Comparison of ENCODE assay signal across 22 mouse cellular contexts in the genomic region with DNA sequence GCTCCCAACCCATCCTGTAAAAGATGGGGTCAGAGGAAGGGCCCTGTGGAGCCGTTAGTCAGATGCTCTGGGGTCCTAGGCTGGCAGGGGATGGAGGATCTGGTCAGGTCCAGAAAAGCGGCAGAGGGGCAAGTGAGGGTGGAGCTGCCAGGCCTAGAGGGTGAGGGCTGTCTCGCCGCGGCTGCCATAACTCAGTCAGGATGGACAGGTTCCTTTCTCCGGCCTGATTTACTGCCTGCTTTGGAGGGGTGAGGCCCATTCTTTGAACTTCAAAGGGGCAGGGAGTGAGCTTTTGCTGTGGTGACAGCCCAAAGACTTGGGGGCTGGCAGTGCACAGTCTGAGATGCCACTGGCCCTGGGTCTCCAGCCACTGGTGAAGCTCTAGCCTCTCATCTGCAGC.
DNase-seq lines count a peak whose midpoint lies in the region; ATAC-seq lines count a peak whose summit lies in the region.
"Had no signal": no experiment of that assay in that cellular context is flagged by ENCODE, and none has a peak within 500 bp of the region (broad histone marks: within the 10 kb centered on the region; RNA-seq: fewer than 3 reads in every experiment).

No protein-coding gene starts in this region.

- ATAC-seq in forebrain, embryonic 12.5 days (ENCODE audit: low FRiP score) = no peak
- ATAC-seq in forebrain, embryonic 15.5 days (replicated peaks) = no peak
- no peak for ATAC-seq in midbrain, embryonic 13.5 days
- ATAC-seq in midbrain, embryonic 15.5 days (replicated peaks) = no peak
- ATAC-seq: CD4-positive, CD25-positive, alpha-beta regulatory T cell, adult 4 months; forebrain, postnatal 0 days; intestine, embryonic 15.5 days had no signal

- H3K36me3 ChIP-seq in forebrain, embryonic 12.5 days (replicated peaks) = no peaks in the 10 kb centered on the region
- no peaks in the 10 kb centered on the region for H3K36me3 ChIP-seq in forebrain, embryonic 15.5 days
- H3K36me3 ChIP-seq in midbrain, embryonic 13.5 days = no peaks in the 10 kb centered on the region
- no peaks in the 10 kb centered on the region for H3K36me3 ChIP-seq in midbrain, embryonic 15.5 days (replicated peaks)
- H3K36me3 ChIP-seq: intestine, embryonic 15.5 days; limb, embryonic 10.5 days; liver, embryonic 15.5 days; lung, embryonic 15.5 days had no signal

- peak overlapping the region; percentile 25; the same call in 1 of the 2 replicates for H3K27ac ChIP-seq in forebrain, embryonic 12.5 days
- H3K27ac ChIP-seq in forebrain, embryonic 15.5 days (replicated peaks) = no peak overlapping the region
- H3K27ac ChIP-seq in midbrain, embryonic 13.5 days = no peak overlapping the region
- no peak overlapping the region for H3K27ac ChIP-seq in midbrain, embryonic 15.5 days
- H3K27ac ChIP-seq: intestine, embryonic 15.5 days; limb, embryonic 10.5 days; liver, embryonic 15.5 days; lung, embryonic 15.5 days had no signal

- 53% methylated on average over 6 of the region's 6 CpGs for WGBS in forebrain, embryonic 12.5 days
- 35% methylated on average over 6 of the region's 6 CpGs for WGBS in forebrain, embryonic 15.5 days
- WGBS in midbrain, embryonic 13.5 days = 46% methylated on average over 6 of the region's 6 CpGs
- WGBS in midbrain, embryonic 15.5 days = 49% methylated on average over 6 of the region's 6 CpGs

- H3K27me3 ChIP-seq in forebrain, embryonic 12.5 days = no peaks in the 10 kb centered on the region
- no peaks in the 10 kb centered on the region for H3K27me3 ChIP-seq in forebrain, embryonic 15.5 days
- no peaks in the 10 kb centered on the region for H3K27me3 ChIP-seq in midbrain, embryonic 13.5 days
- H3K27me3 ChIP-seq in midbrain, embryonic 15.5 days (replicated peaks) = no peaks in the 10 kb centered on the region
- H3K27me3 ChIP-seq: lung, embryonic 15.5 days had no signal

- H3K4me1 ChIP-seq in forebrain, embryonic 12.5 days = peaks cover 46% of the 10 kb centered on the region
- peaks cover 35% of the 10 kb centered on the region for H3K4me1 ChIP-seq in forebrain, embryonic 15.5 days
- peaks cover 43% of the 10 kb centered on the region for H3K4me1 ChIP-seq in midbrain, embryonic 13.5 days (replicated peaks)
- peaks cover 29% of the 10 kb centered on the region for H3K4me1 ChIP-seq in midbrain, embryonic 15.5 days
- H3K4me1 ChIP-seq: intestine, embryonic 15.5 days; liver, embryonic 15.5 days had no signal

- no peak overlapping the region for H3K4me2 ChIP-seq in forebrain, embryonic 12.5 days
- no peak overlapping the region for H3K4me2 ChIP-seq in forebrain, embryonic 15.5 days (replicated peaks)
- H3K4me2 ChIP-seq in midbrain, embryonic 13.5 days (replicated peaks) = no peak overlapping the region
- H3K4me2 ChIP-seq in midbrain, embryonic 15.5 days = no peak overlapping the region
- H3K4me2 ChIP-seq: heart, embryonic 11.5 days; intestine, embryonic 15.5 days; liver, embryonic 15.5 days; lung, embryonic 15.5 days had no signal

- peak; percentile 69 for DNase-seq in mesoderm, embryonic 11.5 days (ENCODE audit: low read depth, low spot score)
- no peak for DNase-seq in gastrocnemius, postnatal 25 days
- DNase-seq in kidney, postnatal 36 days = no peak
- DNase-seq: adrenal gland, postnatal 25 days; cerebellum, adult 9-11 months; forebrain, postnatal 0 days; kidney, adult 8-10 months; kidney, postnatal 10 days; liver; lung, postnatal 36 days; thymus, adult 18-20 months; thymus, postnatal 4 days had no signal

- H3K9me3 ChIP-seq in forebrain, embryonic 12.5 days = no peaks in the 10 kb centered on the region
- H3K9me3 ChIP-seq in forebrain, embryonic 15.5 days = no peaks in the 10 kb centered on the region
- H3K9me3 ChIP-seq in midbrain, embryonic 13.5 days = no peaks in the 10 kb centered on the region
- no peaks in the 10 kb centered on the region for H3K9me3 ChIP-seq in midbrain, embryonic 15.5 days
- H3K9me3 ChIP-seq: intestine, embryonic 15.5 days; limb, embryonic 10.5 days; liver, embryonic 15.5 days; lung, embryonic 15.5 days had no signal

- H3K4me3 ChIP-seq in forebrain, embryonic 12.5 days (replicated peaks) = no peak overlapping the region
- H3K4me3 ChIP-seq in forebrain, embryonic 15.5 days = no peak overlapping the region
- H3K4me3 ChIP-seq in midbrain, embryonic 13.5 days (replicated peaks) = no peak overlapping the region
- no peak overlapping the region for H3K4me3 ChIP-seq in midbrain, embryonic 15.5 days
- H3K4me3 ChIP-seq: intestine, embryonic 15.5 days; limb, embryonic 10.5 days; liver, embryonic 15.5 days; lung, embryonic 15.5 days had no signal

- no peak overlapping the region for H3K9ac ChIP-seq in forebrain, embryonic 12.5 days
- no peak overlapping the region for H3K9ac ChIP-seq in forebrain, embryonic 15.5 days (replicated peaks)
- H3K9ac ChIP-seq in midbrain, embryonic 13.5 days (replicated peaks) = 0 out of 2 replicates have a peak overlapping the region, but pooled peaks have one; percentile 32
- H3K9ac ChIP-seq in midbrain, embryonic 15.5 days = no peak overlapping the region
- H3K9ac ChIP-seq: forebrain, postnatal 0 days; intestine, embryonic 15.5 days; liver, embryonic 15.5 days; lung, embryonic 15.5 days had no signal
